Mouse (Mus musculus): ENCODE results near the gene Zic2.
A peak's percentile ranks its signal among the peaks of the same experiment; 100 is the strongest.

Zic2 gene

DNA sequence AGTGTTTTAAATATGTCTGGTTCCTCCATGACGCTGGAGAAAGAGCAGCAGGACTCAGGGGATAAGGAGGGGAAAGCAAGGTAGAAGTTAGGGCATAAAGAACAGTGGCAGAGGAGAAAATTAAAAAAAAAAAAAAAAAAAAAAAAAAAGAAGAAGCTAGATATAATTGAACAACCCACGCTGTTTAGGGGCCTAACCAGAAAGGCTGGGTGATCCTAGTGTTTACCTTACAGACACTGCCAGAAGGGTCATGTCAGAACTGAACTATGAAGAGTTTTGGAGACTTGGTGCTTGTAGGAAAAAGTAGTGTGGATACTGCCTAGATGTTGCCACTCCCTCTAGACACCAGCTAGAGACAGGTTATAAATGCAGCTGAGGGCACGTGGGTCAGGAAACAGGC lies 13.7 kb upstream of the Zic2 start:
- ATAC-seq (ENCODE audit: insufficient number of reproducible peaks, low FRiP score, low TSS enrichment) = no peak

DNA sequence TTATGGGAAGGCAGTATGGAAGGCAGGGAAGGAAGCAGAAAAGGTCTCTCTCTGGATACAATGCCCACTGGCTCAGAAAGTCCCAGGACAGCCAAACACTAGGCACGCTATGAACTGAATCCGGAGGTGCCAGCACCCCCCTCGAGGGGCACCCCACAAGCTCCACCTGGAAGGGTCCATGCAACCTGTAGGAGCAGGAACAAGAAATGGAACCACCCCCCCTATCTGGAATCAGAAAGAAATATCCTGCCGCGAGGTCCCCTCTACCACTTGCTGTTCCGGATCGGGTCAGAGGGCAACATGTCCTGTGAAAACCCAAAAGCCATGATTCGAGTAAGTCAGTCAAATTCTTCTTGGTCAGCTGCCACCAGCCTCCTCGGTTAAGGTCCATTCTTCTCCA lies 13.3 kb upstream of the Zic2 start:
- no peak for ATAC-seq (ENCODE audit: insufficient number of reproducible peaks, low FRiP score, low TSS enrichment)

DNA sequence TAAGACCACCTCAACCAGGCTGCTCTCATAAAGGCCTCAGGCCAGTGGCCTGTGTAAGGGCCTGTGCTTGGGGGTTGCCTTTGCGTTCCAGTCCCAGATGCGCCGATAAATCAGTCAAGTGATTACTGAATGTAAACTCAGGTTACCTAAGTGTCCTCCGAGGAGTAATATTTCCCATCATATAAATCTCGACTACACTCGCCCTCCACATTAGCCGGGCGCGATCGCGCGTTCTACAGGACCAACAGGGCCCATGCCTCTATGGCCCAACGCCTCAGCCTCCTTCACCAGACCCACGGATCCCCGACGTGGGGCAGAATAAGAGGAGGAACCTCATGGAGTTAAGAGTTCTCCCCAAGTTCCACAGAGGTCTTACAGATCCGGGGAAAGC lies 12.6 kb upstream of the Zic2 start:
- no peak for ATAC-seq (ENCODE audit: insufficient number of reproducible peaks, low FRiP score, low TSS enrichment)

DNA sequence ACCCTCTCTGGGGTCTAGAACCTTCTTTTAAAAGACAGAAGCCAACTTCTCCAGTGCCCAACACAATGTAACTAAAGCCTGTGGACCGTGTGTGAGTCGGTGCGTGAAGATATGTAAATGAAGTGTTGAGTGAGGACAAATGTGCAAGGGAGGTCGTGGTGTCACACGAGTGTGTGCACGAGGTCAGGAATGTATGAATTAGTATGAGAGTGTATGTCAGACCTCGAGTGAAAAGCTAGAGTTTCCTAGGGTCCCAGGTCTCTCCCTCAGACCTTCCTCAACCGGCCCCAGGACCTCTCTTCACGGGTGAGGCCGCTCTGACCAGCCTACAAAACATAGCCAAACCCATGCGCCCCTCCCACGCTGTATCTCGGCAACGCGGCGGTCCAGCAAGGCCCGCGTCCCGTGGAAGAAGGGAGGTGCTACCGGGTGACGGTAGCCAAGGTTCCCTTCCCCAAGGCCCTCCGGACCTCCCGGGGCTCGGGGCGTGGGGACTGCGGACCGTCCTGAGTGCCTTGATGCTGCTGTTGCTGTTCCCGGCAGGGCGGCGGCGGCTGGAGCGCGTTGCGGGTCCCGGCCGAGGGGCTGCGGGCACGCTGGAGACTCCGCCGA lies 12.0 kb upstream of the Zic2 start:
- ATAC-seq (ENCODE audit: insufficient number of reproducible peaks, low FRiP score, low TSS enrichment) = no peak

DNA sequence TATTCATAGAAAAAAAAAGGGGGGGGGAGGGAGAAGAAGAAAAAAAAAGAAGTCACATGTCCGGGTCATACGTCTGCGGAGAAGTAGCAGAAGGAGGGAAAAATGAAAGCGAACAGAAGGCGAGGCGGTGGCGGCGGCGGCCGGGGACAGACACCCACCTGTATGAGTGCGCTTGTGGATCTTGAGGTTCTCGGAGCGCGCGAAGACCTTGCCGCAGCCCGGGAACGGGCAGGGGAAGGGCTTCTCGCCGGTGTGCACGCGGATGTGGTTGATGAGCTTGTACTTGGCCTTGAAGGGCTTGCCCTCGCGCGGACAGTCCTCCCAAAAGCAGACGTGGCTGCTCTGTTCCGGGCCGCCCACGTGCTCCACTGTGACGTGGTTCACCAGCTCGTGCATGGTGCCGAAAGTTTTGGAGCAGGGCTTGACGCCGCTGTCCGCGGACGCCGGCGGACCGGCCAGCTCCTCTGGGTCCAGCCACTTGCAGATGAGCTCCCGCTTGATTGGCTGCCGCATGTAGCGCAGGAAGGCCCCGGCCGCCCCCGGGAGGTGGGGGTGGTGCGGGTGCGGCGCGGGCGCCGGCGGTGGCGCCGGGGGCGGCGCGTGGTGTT lies 11.4 kb upstream of the Zic2 start:
- ATAC-seq (ENCODE audit: insufficient number of reproducible peaks, low FRiP score, low TSS enrichment) = peak; percentile 36; the same call in 1 of the 2 replicates

DNA sequence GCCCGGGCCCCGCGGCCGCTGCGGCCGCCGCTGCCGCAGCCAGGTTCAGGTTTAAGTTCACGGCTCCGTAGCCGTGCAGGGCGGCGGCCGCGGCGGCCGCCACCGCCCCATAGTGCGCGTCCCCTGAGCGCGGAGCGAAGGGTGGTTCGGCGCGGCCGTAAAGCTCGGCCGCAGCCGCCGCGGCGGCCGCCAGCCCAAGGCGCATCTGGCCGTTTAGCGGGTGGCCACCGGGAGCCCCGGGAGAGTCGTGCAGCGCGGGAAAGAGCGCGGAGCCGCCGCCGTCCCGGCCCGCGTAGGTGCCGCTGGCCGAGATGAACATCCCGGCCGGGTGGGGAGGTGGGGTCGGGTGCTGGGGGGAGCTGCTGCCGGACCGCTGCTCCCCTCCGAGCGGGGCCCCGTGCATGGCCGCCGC lies 10.9 kb upstream of the Zic2 start:
- ATAC-seq (ENCODE audit: insufficient number of reproducible peaks, low FRiP score, low TSS enrichment) = no peak

DNA sequence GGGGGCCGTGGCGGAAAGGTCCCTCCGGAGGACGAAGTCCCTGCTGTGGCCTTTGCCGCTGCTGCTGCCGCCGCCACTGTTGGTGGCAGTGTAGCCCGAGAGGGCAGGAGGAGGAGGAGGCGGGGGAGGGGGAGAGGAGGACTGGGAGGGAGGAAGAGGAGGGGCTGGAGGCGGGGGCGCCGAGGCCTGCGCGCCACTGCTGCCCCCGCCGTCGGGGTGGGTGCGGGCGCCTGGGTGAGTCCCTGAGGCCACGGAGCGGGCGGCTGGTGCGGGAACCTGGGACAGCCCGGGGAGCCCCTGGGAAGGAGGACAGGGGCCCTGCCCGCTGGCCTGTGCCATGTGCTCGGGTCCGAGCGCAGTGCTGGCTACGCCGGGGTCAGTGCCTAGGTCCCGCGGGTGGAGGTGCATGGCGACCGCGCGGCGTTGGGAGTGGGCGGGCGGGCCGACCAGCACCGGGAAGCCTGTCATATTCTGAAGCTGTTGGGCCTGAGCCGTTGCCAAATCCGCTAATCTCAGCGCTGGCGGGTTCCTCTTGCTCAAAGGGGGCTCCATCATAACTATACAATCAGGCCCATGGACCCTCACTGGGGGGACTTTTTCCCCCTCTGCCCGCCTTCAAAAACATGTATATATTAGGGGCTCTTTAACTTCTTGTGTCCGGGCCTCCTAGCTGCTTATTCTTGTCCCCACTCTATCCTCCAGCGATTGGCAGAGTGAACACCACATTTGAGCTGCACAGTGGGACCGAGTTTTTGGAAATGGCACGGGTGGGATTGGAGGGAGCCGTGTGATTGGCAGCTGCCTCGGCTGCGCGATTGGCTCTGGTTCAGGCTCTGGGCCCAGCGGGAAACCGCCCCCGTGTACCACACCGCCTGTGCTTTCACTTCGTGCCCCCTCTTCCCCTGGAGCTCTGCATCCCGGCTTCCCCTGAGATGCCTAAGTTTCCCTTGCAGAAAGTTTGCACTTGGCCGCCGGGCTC lies 10.2 kb upstream of the Zic2 start, which contains the start of gene Zic5:
TSS of gene Zic5 (minus strand) at position 915 of the 979 bp plus-strand sequence.
- peak; percentile 69 for ATAC-seq (ENCODE audit: insufficient number of reproducible peaks, low FRiP score, low TSS enrichment)

DNA sequence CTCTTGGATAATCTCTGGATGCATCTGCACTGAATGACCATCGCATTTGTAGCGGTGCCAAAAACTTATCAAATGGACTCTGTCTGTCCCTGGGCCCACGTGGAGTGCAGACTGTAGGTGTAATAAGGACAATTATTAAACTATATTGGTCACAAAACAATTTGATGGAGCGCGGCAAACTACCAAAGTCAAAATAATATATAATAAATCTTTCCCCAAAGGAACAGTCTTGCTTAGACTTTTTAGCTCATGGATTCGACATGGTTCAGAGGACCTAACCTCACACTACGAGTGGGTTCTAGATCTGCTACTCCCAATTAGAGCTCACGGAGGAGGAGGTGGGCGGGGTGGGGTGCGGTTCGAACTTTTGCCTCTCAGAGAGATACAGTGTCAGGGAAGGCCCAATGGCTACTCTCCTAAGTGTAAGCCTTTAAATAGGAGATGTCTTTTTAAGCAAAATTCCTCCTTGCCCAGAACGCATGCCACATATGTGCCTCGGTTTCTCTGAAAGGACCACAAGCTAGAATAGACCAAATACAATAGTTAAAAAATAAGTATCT lies 9.2 kb upstream of the Zic2 start:
- no peak for ATAC-seq (ENCODE audit: insufficient number of reproducible peaks, low FRiP score, low TSS enrichment)

DNA sequence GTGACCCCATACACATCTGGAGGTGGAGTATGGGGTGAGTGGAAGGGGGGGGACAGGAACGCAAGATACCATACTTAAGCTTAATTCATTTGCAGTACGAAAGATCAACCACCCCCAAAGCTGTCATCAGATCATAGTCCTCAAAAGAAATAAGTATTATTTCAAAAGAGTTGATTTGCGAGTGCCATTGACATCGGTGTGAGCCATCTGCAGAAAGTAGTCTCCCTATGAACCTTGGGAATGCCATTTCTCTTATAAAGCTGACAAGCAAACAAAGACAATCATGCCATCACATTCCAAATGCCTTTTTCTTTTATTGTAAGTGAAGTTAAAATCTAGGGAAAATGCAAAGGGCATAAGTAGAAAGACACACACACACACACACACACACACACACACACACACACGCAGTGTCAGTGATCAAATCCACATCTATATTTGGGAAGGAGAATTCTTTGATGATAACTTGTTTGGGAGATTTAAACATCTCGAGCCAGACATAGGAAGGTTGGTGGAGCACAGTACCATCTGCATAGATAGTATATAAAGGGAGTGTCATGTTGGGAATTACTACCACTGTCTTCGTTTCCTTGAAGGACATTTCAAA lies 8.4 kb upstream of the Zic2 start:
- no peak for ATAC-seq (ENCODE audit: insufficient number of reproducible peaks, low FRiP score, low TSS enrichment)

DNA sequence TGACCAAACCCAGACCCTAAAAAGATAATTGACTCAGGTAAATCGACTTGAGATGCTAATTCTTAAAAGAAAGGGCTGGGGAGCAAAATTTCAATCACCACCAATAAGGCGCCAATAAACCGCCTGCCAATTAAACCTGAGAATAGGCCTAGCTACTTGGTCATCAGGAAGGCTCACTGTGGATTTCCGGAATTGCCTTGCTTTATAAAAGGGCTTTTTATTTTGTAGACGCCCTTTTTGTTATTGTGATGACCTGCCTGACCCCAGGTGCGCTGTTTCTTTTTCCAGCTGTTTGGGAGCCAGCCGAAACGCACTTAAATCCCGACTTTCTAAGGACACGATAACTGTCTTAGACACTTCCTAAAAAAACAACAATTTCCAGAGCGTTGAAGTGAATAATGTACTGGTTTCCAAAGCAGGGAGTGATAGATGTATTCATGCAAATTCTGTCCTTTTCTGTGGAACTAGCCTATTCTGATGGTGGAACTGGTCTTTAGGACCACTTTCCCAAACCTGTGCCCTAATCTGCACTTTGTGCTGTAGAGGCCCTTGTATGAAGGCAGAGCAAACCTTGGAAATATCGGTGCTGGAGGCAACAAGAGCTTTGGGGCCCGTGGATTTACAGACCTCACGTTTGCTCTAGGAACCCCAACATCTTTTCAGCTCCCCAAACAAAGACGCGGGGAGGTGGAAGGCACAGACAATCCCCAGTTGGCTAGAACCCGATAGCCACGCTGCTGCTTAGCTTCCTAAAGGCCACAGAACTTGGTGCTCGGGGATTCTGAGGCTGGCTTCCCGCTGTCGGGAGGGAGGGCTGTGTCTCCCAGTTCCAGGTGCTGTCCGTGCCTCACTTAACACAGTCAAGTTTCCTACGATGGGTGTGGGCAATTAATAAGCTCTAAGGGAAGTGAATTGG lies 7.1 kb upstream of the Zic2 start:
- ATAC-seq (ENCODE audit: insufficient number of reproducible peaks, low FRiP score, low TSS enrichment) = no peak

DNA sequence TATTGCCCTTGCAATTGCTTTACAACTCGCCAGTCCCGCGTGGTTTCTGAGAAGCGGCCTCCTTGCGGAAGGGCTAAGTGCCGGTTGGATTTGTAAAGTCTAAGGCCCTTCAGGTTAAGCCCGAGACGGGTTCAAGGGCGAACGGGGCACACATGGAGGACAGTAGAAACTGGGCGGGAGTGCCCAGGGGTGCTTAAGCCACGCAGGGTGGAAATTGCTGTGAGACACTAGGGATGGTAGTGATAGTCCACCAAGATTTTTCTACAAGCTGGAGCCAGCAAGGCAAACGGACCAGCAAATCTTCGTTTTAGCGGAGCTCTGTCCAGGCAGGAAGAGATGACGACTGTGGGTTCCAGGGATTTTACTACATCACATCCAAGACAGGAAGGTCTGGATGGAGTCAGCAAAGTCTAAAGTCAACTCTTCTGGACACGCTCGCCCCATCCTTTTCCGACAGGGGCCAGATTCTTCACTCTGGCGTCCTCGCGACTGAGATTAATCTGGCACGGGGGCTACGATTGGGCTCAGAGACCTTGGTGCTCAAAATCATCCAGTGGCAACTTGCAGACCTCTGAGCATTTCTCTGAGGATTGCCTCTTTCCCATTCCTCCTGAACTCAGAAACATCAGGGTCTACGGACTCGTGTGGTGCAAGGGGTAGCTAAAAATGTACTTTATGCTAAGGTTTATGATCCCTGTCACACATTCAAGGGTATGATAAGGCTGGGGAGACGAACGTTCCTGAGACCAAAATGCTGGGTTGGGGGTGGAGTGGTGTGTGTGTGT lies 6.1 kb upstream of the Zic2 start:
- ATAC-seq (ENCODE audit: insufficient number of reproducible peaks, low FRiP score, low TSS enrichment) = no peak

DNA sequence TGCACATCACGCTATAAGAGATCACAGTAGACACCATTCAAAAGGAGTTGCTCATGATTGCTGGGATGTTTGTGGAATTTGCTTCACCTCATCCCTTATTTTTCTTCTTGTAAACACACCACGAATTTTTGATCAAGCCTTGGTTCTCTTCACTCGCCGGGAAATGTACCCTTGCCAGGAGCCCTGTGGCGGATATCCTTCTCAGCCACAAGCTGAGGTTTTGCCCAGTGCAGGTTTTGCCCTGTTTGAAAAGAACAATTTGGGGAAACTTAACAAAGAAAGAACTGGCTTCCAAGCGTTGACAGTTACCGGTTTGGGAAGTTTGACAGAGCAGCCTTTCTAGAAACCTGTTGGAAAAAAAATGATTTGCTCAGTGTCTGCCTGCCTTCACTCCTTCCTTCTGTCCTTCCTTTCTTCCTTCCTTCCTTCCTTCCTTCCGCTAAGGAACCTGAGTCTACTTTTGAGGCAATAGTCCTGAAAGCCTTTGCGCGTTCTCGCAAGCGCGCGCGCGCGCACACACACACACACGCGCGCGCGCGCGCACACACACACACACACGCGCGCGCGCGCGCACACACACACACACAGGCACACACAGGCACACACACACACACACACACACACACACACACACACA lies 3.7 kb upstream of the Zic2 start:
- ATAC-seq (ENCODE audit: insufficient number of reproducible peaks, low FRiP score, low TSS enrichment) = no peak

DNA sequence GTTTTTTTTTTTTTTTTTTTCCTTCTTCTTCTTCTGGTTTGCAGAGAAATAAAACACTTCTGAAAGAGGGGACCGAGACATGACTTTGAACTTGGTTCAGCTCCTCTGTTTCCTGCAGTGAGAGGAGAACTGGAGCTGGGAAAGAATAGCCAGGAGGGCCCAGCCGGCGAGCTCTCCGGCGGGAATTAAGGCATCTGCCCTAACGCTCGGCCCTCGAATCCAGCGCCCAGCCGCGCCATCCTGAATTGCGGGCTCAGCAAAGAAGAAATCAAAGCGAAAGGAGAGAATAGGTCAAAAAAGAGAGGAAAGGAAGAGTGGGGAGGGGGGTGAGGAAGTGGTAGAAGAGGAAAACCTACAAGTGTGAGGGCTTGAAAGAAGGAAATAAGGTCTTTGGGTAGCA lies 3.1 kb upstream of the Zic2 start:
- no peak for ATAC-seq (ENCODE audit: insufficient number of reproducible peaks, low FRiP score, low TSS enrichment)

DNA sequence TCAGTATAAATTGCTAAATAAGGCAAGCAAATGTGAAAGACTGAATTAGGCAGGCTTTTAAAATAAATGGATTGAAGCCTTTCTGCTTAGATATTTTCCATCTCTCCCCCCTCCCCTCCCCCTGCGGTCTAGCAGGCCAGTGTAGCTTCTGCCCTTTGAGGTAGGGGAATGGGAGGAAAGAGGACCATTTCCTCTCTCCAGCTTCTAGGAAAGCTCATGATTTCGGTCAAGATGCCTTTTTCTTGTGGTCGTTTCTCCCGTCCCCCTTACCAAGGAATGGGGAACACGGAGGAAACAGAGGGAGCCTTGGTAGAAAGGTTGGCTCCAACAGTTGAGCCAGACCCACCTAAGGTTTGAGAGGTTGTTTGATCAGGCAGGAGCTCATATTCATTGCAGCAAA lies 2.6 kb upstream of the Zic2 start:
- ATAC-seq (ENCODE audit: insufficient number of reproducible peaks, low FRiP score, low TSS enrichment) = no peak

DNA sequence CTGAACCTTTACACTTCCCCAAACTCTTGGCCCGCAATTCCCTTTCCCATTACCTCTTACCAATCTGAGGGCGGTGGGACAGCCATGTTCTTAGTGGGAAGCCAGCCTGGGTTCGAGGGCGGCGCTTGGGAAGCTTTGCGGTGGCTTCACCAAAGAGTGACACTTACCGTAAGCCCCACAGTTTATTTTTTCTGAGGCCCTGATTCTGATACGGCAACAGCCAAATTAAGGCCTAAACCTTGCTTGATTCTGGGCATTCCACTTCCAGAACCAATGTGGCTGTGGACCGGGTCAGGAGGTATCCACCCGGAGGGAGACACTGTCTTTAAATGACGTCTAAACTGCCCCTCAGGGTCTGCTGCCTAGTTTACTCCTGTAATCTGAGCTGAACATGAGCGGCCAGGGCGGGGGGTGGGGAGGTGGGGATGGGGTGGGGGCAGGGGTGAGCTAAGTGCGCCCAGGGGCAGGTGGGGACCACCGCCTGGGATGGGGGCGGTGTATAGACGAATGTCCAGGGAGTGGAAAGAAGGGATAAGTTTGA lies 2.0 kb upstream of the Zic2 start:
- ATAC-seq (ENCODE audit: insufficient number of reproducible peaks, low FRiP score, low TSS enrichment) = no peak

DNA sequence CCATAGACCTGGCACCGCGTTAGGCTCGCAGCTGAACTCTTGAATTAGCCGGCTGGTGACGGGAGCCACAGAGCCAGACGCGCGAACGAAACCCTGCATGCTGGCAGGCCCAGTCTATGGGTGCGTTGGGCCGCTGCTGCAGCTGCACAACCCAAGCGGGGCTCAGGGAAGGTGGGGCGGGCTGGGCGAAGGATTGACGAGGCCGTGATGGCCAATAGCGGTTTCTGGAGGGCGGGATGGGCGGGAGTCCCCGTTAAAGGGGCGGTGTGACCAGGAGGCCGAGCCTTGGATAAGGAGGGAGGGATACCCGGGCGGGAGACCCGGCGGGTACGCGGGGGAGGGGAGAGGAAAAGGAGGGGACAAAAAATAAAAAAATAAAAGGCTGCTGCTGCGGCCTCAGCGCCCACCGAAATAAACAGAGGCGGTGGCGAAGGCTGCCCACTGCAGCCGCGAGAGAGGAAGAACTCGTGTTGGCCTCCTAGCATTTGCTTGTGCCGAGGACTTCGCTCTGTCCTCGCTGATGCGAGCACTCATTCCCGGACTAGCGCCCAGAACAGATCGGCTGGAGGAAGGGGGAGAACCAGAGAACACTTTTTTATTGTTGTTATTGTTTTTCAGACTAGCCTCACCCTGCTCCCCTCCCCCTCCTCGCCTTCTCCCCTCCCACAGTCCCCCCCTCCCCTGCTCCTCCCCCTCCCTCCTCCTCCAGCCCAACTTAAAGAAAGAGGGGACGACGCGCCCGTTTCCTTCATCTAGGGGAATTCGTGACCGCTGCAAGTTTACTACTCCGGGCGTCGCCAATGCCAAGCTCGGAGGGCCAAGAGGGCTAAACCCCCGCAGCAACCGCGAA lies 969 bp upstream of the Zic2 start:
- ATAC-seq (ENCODE audit: insufficient number of reproducible peaks, low FRiP score, low TSS enrichment) = peak; percentile 65

DNA sequence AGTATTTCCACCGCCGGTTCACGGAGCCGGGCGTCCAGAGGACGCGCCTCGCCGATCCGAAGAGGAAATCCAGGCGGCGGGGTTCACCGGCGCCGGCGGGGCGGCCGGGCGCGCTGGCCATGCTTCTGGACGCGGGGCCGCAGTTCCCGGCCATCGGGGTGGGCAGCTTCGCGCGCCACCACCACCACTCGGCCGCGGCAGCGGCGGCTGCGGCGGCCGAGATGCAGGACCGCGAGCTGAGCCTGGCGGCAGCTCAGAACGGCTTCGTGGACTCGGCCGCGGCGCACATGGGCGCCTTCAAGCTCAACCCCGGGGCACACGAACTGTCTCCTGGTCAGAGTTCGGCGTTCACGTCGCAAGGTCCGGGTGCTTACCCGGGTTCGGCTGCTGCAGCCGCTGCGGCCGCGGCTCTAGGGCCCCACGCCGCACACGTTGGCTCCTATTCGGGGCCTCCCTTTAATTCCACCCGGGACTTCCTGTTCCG lies 364 bp downstream of the Zic2 start:
- no peak for ATAC-seq (ENCODE audit: insufficient number of reproducible peaks, low FRiP score, low TSS enrichment)

All from cerebellum, adult (tissue).